Mouse (Mus musculus): Measurements from ENCODE around the gene Dnaaf5.

Gene Dnaaf5

DNA sequence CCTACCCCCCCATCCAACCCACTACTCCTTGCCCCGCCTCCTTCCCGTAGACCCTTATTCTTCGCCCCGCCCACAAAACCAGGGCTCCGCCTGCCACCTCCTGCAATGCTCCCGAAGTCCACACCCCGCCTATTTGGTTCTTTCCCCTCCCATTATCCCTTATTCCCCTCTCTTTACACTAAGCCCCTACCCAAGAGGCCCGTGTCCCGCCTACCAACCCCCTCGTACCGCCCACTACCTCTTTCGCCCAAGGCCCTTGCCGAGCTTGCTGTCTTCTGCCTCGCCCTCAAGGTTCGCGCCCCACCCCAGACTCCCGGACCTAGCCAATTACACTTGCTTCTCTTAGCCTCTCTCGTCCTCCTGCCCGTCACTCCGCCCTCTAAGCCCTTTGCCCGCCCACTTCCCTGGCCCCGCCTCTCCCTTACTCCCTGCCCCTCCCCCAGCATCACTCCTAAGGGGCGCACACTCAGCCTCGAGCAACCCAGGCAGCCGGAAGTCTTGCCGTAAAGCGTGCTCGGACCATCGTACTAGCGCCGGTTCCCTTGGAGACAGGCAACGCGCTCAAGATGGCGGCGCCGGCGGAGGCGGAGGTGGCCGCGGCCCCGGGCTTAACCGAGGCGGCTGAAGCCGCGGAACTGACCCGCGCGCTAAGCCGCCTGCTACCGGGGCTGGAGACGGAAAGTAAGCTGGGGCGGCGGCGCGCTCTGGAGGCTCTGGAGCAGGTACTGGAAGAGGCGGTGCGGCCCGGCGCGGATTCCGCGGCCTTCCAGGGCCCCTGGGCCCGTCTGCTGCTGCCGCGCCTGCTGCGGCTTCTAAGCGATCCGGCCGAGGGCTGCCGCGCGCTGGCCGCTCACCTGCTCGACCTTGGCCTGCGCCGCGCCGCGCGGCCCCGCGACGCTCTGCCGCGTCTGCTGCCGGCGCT lies at the start of gene Dnaaf5, which contains the start of gene Prkar1b:
Dnaaf5 (plus strand) TSS at position 543 of the 922 bp plus-strand sequence.
Prkar1b (minus strand) TSS at position 321 of the 922 bp plus-strand sequence.
- peak; percentile 100 for DNase-seq (ENCODE audit: low spot score)

DNA sequence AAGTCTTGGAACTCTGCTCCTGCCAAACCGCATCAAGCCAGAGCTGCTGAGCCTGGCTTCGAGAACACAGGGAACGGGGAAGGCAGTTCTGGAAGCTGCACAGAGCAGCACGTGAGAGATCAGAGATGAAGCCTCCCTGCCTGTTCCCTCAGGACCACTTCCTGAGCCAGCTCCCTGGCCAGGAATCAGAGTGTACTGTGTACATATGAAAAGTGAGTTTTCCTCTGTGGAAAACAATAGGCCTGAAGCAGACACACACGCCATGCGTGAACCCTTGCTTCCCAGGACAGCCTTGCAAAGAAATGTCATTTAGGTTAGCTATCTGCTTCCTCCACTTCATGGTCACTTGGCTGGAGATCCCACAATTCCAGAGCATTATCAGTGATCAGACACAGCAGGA lies 48.2 kb upstream of the Dnaaf5 start:
- no peak for DNase-seq (ENCODE audit: low spot score)

DNA sequence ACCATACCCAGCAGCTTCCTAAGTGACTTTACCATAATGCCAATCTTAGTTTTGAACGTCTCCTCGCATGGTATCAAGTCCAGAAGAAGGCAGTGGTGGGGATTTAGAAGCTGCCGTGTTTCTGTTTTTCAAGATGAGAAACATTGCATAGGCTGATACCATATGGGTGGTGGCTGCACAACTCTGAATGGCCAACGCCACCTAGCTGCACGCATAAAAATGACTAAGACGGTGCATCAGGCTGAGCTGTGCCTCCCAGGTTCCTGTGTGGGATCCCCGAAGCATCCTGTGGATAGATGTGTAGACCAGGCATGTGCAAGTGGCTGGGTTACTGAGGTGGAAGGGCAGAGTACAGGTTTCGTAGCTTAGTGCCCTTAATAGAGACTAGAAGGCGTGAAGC lies 42.2 kb upstream of the Dnaaf5 start:
- DNase-seq (ENCODE audit: low spot score), result no peak

DNA sequence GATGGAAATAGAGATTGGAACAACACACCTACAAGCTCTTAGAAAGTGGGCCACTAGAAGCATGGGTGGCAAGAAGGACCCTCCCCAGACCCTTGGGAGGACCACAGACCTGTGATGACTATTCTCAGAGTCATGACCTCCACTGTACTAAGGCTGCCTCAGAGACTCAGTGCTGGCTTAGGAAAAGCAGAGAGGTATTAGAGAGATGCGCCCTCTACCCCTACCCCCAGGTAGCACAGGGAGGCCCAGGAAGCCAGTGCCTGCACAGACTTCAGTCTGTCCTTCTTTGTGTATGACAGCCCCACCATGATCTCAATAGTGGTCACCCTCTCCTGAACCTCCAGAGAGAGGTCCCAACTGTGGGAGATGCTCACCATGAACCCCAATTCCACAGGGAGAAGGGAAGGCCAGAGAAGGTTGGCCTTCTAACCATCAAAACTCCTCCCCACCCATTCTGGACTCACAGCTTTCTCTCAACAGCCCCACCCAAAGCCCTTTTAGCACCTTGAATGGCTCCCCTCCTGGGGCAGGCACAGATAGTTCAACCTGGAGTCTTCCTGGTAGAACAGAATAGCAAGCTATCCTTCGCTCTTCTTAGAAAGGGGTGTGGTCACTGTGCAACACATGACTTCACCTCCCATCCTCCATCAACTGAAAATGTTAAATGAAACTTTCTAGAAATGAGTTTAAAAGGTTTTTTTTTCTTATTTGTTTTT lies 39.7 kb upstream of the Dnaaf5 start:
- DNase-seq (ENCODE audit: low spot score), result no peak

DNA sequence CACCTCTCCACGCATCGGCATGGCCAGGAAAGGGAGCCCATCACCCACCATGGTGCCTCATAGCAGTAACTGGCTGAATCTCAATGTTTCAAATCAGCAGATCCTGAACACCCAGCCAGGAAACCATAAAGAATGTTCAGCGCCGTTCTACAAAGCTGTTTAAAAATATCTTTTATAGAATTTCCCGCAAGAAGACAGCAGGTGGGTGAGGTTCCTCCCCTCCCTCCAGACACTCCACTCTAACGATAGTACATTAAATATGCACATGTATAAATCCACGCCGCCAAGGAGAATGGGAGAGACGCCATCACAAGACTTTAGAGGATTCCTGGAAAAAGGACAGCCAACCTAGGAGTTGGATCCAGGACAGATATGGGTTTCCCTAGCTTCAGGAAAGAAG lies 38.0 kb upstream of the Dnaaf5 start:
- no peak for DNase-seq (ENCODE audit: low spot score)

DNA sequence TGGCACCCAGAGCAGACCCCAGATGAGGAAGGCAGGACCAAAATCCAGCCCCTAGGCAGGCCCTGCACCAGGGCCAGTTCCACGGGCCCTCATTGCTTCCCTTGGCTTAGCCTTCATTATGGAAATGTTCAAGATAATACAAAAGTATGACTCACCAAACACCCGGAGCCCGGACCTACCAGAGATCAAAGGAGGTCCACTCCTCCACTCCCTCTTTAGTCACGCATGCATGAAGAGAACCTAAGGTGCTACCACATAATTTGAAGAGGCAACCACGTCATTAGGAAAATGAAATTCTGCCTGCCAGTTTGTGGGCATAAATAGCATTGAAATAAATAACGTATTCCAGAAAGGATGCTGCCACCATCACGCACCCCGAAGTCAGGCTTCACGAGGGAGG lies 37.6 kb upstream of the Dnaaf5 start:
- DNase-seq (ENCODE audit: low spot score), result no peak

DNA sequence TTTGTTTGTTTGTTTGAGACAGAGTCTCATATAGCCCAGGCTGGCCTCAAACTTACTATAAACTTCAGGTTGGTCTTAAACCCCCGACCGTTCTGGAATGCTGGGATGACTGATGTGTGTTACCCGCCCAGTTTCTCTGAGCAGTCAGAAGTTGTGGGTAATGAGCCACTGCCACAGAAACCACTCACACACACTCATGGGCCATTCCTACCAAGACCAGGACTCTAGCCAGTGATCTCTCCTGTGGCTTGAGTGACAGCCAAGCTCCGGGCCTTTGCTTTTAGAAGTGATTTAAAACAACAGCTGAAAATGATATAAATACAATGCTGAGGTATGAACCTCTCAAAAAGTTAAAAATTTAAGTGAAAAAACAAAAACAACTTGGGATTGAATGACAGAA lies 35.1 kb upstream of the Dnaaf5 start:
- DNase-seq (ENCODE audit: low spot score), result no peak

DNA sequence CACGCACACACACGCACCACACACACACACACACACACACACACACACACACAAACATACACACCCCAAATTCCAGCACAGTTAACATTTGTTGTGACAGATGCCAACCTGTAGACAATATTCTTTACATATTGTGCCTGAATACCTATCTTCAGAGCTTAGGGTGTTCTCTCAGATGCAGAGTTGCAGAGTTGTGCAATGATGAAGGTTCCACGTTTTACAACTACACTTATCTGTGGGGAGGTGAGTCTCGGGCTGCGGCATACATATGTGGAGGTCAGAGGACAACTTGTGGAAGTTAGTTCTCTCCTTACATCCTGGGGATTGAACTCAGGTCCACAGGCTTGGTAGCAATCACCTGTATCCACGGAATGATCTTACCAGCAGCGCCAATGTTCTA lies 34.5 kb upstream of the Dnaaf5 start:
- no peak for DNase-seq (ENCODE audit: low spot score)

DNA sequence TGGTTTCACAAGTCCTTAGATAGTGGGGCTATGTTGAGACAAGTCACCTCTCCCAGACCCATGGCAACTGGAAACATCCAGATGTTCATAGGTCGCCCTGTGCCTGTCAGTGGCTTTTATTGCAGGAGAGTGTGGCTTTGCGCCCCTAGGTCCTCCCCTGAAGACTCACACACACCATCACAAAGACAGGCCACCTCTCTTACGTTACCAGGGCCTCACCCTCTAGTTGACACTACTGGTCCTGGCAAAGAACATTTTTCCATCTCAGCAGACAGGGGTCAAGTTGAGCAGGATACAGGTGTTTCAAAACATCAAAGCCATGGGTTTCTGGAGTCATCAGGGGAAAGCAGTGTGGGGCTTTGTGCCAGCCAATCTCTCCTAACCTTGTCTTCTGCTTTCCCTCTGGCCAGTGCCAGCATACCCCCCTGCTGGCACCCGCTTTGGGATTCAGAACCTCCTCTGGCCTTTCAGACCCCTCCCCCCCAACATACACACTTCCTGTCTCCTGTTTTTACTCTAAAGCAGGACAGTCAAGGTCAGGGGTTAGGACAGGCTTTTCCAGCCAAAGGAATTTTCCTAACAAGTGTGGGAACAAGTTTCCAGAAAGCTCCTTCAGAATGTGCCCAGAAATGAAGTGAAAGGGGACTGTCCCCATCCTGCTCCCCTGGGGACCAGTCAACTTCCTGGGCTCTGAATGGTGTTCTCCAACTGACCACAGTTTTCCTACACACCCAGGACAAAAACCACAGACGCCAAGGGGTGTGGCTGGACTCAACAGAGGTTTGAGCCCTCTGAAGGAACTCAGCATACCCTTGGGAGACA lies 31.7 kb upstream of the Dnaaf5 start:
- DNase-seq (ENCODE audit: low spot score), result no peak

DNA sequence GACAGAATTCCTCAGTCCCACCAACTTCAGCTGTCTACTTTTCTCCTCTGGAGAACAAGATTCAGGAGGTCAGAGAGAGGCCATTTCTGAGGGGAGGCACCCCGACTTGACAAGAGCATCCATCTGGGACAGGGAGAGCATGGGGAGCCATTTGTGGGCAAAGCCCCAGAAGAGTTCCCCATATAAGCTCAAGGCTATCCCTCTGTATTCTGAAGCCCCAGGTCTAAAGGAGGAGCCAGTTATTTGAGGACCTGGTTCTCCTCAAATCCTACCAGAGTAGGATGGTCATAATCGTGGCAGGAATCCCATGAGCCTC lies 31.1 kb upstream of the Dnaaf5 start:
- DNase-seq (ENCODE audit: low spot score), result no peak

DNA sequence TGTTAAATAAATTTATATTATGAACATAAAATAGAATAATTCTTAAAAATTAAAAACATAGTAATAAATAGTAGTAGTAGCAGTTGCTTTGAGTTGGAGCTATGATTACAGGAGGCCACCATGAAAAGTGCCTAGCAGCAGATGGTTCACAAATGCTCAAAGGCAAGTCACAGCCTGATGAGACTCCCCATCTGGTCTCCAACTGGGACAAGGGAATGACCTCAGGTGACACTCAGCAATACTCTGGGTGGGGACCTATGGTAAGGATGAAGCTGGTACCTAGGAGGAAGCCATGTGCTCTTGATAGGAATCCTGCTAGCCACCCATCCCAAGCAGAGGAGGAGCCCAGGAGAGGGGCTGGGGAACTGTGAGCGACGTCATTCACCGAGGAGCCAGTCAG lies 24.3 kb upstream of the Dnaaf5 start:
- DNase-seq (ENCODE audit: low spot score), result no peak

DNA sequence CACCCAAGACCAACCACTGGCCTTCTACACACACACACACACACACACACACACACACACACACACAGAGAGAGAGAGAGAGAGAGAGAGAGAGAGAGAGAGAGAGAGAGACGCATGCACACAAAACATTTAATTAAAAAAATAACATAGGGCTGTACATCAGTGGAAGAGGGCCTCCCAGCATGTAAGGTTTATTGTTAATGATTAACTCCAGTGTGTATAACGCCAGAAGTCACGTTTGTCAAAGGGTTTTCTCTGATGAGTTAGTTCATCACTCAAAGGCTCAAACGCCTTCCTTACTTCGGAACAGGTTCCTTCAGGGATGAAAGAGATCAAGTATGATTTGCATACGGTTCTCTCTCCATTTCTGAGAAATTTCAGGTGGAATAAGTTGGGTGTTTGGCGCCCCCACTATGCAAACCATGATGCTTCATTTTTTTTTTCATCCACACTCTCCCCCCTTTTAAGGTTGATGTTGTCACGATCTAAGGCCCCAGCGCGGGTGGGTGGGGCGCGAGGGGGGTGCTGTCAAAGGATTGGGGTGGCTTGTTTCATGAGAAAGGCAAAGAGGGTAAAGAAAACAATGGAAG lies 21.5 kb upstream of the Dnaaf5 start:
- DNase-seq (ENCODE audit: low spot score), result no peak

DNA sequence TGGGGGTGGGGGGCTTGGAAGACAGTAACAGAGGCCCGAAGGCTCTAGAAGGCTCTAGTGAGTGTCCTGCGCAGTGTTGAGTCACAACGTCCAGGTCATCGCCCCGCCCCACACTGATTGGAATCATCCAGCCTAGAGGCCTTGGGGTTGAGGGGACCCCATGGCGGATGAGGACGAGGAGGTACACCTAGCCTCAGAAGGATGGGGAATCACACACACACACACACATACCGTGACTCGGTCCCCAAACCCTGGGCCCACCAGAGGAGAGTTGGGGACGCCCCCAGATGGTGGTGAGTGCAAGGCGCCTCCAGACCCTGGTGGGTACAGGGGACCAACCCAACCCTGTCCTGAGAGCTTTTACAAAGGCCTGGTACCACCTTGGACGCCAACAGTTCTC lies 20.9 kb upstream of the Dnaaf5 start:
- DNase-seq (ENCODE audit: low spot score), result no peak

DNA sequence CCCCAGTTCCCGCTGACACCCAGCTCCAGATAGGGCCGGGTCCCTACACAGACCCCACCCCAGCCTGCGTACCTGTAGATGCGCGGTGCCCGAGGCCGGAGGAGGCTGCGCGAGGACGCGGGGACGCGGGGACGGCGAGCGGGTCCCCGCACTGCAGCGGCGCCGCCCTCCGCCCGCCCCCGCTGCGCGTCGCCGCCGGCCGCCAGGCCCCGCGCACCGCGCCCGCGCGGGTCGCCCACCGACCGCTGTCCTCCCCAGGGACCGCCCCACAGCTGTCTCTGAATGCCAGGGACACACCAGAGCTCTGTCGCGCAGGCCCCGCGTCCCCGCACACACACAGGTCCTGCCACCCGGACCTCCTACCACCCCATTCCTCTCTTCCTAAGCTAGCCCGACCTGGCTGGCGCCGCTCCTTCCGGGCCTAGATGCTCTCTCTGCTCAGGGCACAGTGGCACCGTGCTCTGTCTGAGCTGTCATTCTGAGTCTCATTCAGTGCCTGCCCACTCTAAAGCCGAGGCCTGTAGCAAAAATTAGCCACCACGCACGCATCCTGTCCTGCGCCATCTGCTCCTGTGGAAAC lies 20.4 kb upstream of the Dnaaf5 start:
- DNase-seq (ENCODE audit: low spot score), result no peak

DNA sequence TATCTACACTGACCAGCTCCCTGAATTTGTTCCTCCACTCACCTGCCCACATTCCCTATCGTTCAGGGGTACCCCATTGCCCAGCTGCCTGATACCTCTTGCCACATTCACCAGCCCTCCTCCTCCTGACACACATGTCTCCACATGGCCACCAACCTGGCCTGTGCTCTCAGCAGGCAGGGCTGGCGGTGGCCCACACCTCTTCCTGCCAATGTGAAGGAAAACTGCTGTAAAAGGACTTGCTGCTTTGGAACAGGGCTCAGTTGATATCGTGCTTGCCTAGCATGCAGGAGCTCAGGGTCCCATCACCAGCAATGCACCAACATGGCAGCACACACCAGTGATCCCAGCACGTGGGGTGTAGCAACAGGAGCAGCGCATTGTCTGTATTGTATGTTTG lies 19.7 kb upstream of the Dnaaf5 start:
- no peak for DNase-seq (ENCODE audit: low spot score)

DNA sequence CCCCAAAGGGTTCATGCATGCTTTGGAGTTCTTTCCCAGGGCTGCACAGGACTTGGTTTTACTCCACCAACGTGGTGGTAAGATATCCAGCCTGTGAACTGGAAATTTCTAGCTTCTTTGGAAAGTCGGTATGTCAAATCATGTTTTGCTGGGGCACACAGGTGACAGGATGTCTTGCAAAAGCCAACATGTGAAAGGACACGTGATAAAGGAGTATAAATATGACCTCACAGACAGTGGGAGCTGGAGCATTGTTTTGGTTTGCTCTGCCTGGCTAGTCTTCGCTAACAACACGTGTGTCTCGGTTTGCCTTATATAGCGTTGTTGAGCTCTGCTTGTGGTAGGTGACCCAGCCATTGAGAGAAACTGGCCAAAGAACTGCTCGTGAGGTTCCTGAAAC lies 15.5 kb upstream of the Dnaaf5 start:
- no peak for DNase-seq (ENCODE audit: low spot score)

DNA sequence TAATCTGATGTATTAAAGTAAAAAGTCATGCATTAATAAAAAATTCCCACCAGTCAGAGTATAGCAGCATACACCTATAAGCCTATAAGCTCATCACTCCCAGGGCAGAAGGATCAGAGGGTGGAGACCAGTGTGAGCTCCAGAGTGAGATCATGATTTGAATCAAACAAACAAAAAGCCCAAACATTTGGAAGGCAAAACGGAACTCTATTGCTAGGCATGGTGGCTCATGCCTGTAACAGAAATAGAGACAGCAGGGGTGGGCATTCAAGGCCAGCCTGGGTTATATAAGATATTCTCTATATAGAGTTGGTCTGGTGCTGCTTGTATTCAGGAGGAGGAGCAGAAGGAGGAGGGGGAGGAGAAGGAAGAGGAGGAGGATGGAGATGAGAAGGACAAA lies 13.7 kb upstream of the Dnaaf5 start:
- no peak for DNase-seq (ENCODE audit: low spot score)

DNA sequence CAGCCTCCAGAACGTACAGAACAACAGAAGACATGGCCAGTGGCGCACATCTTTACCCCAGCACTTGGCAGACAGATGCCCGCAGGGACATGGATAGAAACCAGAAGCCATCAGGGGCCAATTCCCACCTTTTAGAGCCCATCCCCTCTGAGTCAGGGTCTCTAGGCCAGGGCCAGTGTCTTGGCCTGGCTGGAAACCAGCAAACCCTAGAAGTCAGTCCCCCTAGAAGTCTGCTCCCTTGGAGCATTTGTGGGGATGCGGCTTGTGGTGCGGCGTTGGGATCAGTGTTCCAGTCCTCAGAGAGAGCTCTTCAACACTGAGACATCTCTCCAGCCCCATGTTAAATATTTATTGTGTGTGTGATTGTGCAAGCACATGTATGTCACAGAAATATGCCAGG lies 12.8 kb upstream of the Dnaaf5 start:
- no peak for DNase-seq (ENCODE audit: low spot score)

DNA sequence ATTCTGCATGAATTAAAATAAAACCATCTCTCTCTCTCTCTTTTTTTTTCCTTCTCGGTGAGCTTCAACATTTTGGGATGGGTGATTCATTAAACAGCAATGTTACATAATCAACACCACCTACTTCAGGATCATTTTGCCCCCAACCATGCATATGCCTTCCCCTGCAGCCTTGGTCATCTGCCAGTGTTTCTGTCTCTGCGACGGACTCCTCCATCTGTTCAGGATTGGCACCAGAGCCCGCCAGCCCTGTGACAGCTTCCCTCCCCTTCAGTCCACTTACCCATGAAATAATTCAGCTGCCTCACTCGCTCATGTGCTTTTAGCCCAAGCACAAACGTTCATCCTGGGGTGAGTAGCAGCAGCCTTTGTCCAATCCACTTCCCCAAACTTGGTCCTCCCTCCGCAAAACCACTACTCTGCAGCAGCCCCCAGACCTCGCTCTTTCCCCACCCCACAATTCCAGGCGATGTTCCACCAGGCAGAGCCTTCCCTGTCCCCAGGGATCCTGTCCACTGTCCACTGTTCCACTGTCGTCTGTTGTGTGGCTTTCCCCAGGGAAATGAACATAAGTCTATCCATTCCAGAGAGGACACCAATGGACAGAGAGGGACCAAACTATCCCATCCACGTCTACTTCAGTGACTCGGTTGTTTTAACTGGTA lies 11.6 kb upstream of the Dnaaf5 start:
- no peak for DNase-seq (ENCODE audit: low spot score)

DNA sequence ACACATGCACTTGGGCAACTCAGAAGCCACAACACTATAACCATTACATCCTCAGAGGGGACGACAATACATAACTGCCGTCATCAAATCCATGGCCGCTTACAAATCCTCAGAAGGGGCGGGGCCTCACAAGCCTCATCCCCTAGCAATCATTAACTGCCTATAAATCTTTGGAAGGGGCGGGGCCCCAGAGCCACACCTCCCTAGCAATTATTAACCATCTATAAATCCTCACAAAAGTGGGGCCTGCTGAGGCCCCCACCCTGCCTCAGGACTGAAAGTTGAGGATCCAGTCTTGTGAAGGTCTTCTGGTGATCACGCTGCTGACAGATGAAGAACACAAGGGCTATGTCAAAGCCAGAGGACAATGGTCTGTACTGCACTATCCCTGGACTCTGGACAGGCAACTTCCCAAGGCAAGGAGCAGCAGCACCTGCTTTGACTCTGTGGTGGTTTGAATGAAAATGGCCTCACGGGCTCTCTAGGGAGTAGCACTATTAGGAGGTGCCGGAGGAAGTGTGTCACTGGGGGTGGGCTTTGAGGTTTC lies 11.0 kb upstream of the Dnaaf5 start:
- peak; percentile 7 for DNase-seq (ENCODE audit: low spot score)

DNA sequence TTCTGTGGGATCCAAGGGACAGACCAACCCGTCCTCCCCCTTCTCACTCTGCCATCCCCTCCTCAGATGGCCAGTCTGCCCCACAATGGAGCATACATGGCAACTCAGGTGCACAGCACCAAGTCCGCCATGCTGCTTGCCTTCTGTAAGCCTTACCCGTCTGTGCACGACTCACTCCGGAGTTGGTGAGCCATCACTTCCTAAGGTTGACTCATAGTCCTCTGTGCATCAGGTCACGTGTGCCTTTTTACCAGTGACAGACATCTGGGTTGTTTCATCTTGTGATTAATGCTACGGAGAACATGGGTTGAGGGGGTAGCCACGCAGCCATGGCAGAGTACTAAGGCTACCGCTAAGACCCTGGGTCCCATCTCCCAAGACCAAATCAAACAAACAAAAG lies 9.4 kb upstream of the Dnaaf5 start:
- DNase-seq (ENCODE audit: low spot score), result no peak

Data from yolk sac, embryonic 10.5 days (tissue).